Mouse (Mus musculus) liver, adult 2 months (tissue): ENCODE results near the gene Anxa5.

Source experiments
- CTCF ChIP-seq: fragments of 200-500 bp; IDR thresholded peaks from 2 replicates; pipeline ENCODE4 v1.5.1; 2011; ENCODE audit warnings: low read depth, low read length, control low read depth
- POLR2A ChIP-seq: fragments of 200-500 bp; IDR thresholded peaks from 2 replicates; pipeline ENCODE4 v1.6.1; 2011; ENCODE audit warnings: low read length, control low read depth; ENCODE audit not compliant: insufficient read depth; ENCODE audit errors: extremely low read depth

DNA sequence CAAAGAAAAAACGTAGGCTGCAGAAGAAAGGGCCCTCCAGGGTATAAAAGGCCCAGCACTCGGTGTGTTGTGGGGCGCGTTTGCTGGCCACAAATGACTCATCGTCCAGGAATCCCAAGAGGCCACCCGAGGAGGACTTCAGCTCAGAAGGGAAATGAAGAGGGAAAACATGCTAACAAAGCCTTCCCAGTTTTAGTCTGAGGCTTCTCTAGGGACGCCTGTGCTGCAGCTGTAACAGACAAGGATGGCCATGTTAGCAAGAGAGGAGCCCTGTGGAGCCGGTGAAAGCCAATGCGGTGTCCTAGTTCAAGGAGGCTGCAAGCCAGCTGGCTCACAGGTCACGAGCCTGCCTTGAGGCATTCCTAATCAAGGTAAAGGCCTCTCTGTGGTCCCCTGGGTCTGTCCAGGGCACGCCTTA, 6.1 kb upstream of the Anxa5 start:
- TF ChIP-seq CTCF (no peak), POLR2A (no peak)
